Mouse (Mus musculus) ES-E14 (cell line): ENCODE measurements around the gene Sash1. TPM values are rescaled to one million over a fixed set of nuclear protein-coding genes. Genes with fewer than 3 reads are reported as not detected.

Experiments used
- DNase-seq: peaks from one replicate; pipeline ENCODE4 v3.0.0-alpha.2; 2013; ENCODE audit warnings: low read depth, low spot score
- H3K27ac ChIP-seq: 2 replicates; pipeline ENCODE4 v1.5.1; 2012; ENCODE audit warnings: low read depth, mild to moderate bottlenecking, low read length, moderate library complexity, mixed read lengths; ENCODE audit not compliant: poor library complexity, insufficient read depth, severe bottlenecking
- H3K36me3 ChIP-seq: 2 replicates; pipeline ENCODE4 v1.6.1; 2012; ENCODE audit warnings: mild to moderate bottlenecking, low read length, moderate library complexity, mixed read lengths; ENCODE audit not compliant: control insufficient read depth, poor library complexity, insufficient read depth, severe bottlenecking
- H3K4me1 ChIP-seq, 2 experiments: fragments of 150-350 bp in 1 of 2; sonication (generic) in 1 of 2; 2 replicates each; pipeline ENCODE4 v1.6.1; 2012; ENCODE audit warnings: low read length in 2 of 2, mild to moderate bottlenecking in 1 of 2, mixed read lengths in 1 of 2; ENCODE audit not compliant: control insufficient read depth in 2 of 2, insufficient read depth in 2 of 2, poor library complexity in 1 of 2
- H3K4me3 ChIP-seq, 2 experiments: fragments of 150-350 bp in 1 of 2; sonication (generic) in 1 of 2; 2 replicates each; pipeline ENCODE4 v1.5.1; 2012; ENCODE audit warnings: low read length in 2 of 2, low read depth in 1 of 2, mild to moderate bottlenecking in 1 of 2, mixed read lengths in 1 of 2; ENCODE audit not compliant: insufficient read depth in 1 of 2, poor library complexity in 1 of 2, severe bottlenecking in 1 of 2
- H3K9ac ChIP-seq: 2 replicates; pipeline ENCODE4 v1.6.1; 2012; ENCODE audit warnings: low read depth, mild to moderate bottlenecking, low read length, mixed read lengths; ENCODE audit not compliant: poor library complexity, insufficient read depth, severe bottlenecking
- H3K9me3 ChIP-seq: fragments of 150-350 bp; sonication (generic); 2 replicates; pipeline ENCODE4 v1.6.1; 2012; ENCODE audit warnings: low read depth, mild to moderate bottlenecking, low read length; ENCODE audit not compliant: control insufficient read depth, insufficient read depth
- CHD2 ChIP-seq: IDR thresholded peaks from 2 replicates; pipeline ENCODE4 v1.6.1; 2014; ENCODE audit warnings: mild to moderate bottlenecking, low read depth, low read length, inconsistent platforms
- HCFC1 ChIP-seq: IDR thresholded peaks from 2 replicates; pipeline ENCODE4 v1.6.1; 2012; ENCODE audit warnings: low read length, inconsistent platforms, borderline replicate concordance; ENCODE audit not compliant: insufficient read depth
- MAFK ChIP-seq: IDR thresholded peaks from 2 replicates; pipeline ENCODE4 v1.6.1; 2014; ENCODE audit warnings: mild to moderate bottlenecking, low read depth, low read length, inconsistent platforms; ENCODE audit not compliant: insufficient read depth
- ZC3H11A ChIP-seq: IDR thresholded peaks from 2 replicates; pipeline ENCODE4 v1.6.1; 2012; ENCODE audit warnings: low read depth, mild to moderate bottlenecking, inconsistent platforms, low read length, borderline replicate concordance
- ZNF384 ChIP-seq: IDR thresholded peaks from 2 replicates; pipeline ENCODE4 v1.6.1; 2012; ENCODE audit warnings: low read depth, low read length, inconsistent platforms
- in situ Hi-C, 2 experiments: fragments of 600-800 bp; cut with MboI; formaldehyde crosslinking; loops; one replicate each; pipeline ENCODE4 v1.15.1; 2025; ENCODE audit warnings: low sequenced_read_pairs in 2 of 2, inconsistent platforms in 1 of 2; ENCODE audit not compliant: unreplicated experiment in 2 of 2
- total RNA-seq: library from RNA; depleted of rRNA; stranded (reverse); fragments of 300-350 nt; gene quantifications from 2 replicates; pipeline ENCODE4 v1.2.3, GENCODE M21; 2012

Sash1 gene
- total RNA-seq, 1 experiment = 16.8 TPM

- Histone ChIP-seq H3K36me3 (peaks cover 10% of the 10 kb centered on the region; the same call in 1 of the 2 replicates), H3K27ac (no peak overlapping the region), H3K4me1 (peaks cover 0 to 2% of the 10 kb centered on the region in 2 experiments; a peak in 1 of 4 replicates), H3K9ac (no peak overlapping the region), H3K4me3 (no peak overlapping the region), H3K9me3 (no peaks in the 10 kb centered on the region)
- DNase-seq = no peak
- in situ Hi-C loops = no loop called here
- TF ChIP-seq MAFK (no peak), ZNF384 (no peak), ZC3H11A (no peak)
Observed at GRCm38 (mm10) chr10:8846258-8846657, 39.6 kb downstream of the Sash1 start.

GRCm38 (mm10) chr10:8845230-8845770, 40.6 kb downstream of the Sash1 start:
- Histone ChIP-seq H3K36me3 (peaks cover 9% of the 10 kb centered on the region; the same call in 1 of the 2 replicates), H3K4me1 (peaks cover 0 to 1% of the 10 kb centered on the region in 2 experiments; a peak in 1 of 4 replicates), H3K4me3 (no peak overlapping the region), H3K9me3 (no peaks in the 10 kb centered on the region), H3K27ac (no peak overlapping the region), H3K9ac (no peak overlapping the region)
- DNase-seq = no peak
- in situ Hi-C loops = no loop called here
- no peak for TF ChIP-seq CHD2
- no peak for TF ChIP-seq ZC3H11A
- no peak for TF ChIP-seq MAFK

GRCm38 (mm10) chr10:8839956-8840355, 45.9 kb downstream of the Sash1 start:
- peaks cover 0 to 11% of the 10 kb centered on the region in 2 experiments; a peak in 1 of 4 replicates for H3K4me1 ChIP-seq
- no peak overlapping the region for H3K9ac ChIP-seq
- H3K9me3 ChIP-seq = no peaks in the 10 kb centered on the region
- DNase-seq = no peak
- in situ Hi-C loops = no loop called here
- no peak overlapping the region for H3K4me3 ChIP-seq
- no peak overlapping the region for H3K27ac ChIP-seq
- no peaks in the 10 kb centered on the region; the same call in 1 of the 2 replicates for H3K36me3 ChIP-seq
- TF ChIP-seq HCFC1 (no peak), ZNF384 (no peak), ZC3H11A (no peak), MAFK (no peak), CHD2 (no peak)

- DNase-seq = no peak
- H3K27ac ChIP-seq = peak overlapping the region; percentile 63
- no peak for TF ChIP-seq ZC3H11A
- TF ChIP-seq MAFK = no peak
- no peak for TF ChIP-seq CHD2
- no peak for TF ChIP-seq HCFC1
- no peak for TF ChIP-seq ZNF384
Observed at GRCm38 (mm10) chr10:8833816-8834464, 51.9 kb downstream of the Sash1 start.

More at GRCm38 (mm10) chr10:8833816-8834464, 51.9 kb downstream of the Sash1 start:
- in situ Hi-C loops = no loop called here
- H3K9ac ChIP-seq = peak overlapping the region; percentile 68
- H3K4me3 ChIP-seq = peak overlapping the region; percentile 52 to 54
- peaks cover 3% of the 10 kb centered on the region; the same call in 1 of the 2 replicates for H3K36me3 ChIP-seq
- H3K4me1 ChIP-seq = peaks cover 8 to 21% of the 10 kb centered on the region in 2 experiments; a peak in 3 of 4 replicates
- no peaks in the 10 kb centered on the region for H3K9me3 ChIP-seq
